Mouse (Mus musculus) hindbrain, embryonic 10.5 days (tissue): Measurements from ENCODE around the gene Tm6sf1. TPM values are rescaled to one million over a fixed set of nuclear protein-coding genes. Genes with fewer than 3 reads are reported as not detected.
"Not testable (repeated sequence)": the region's sequence is repeated elsewhere in the genome, so short reads cannot be mapped to it uniquely, and the experiment has no call there.

Experiments
- DNase-seq: peaks from one replicate; pipeline ENCODE4 v3.0.0-alpha.2; 2017; ENCODE audit warnings: low spot score
- H3K27ac ChIP-seq: fragments of 300-500 bp; sonication (generic); 2 replicates; pipeline ENCODE4 v1.5.1; 2016; ENCODE audit warnings: mild to moderate bottlenecking, moderate library complexity
- H3K27me3 ChIP-seq: fragments of 300-500 bp; sonication (generic); 2 replicates; pipeline ENCODE4 v1.6.1; 2016; ENCODE audit warnings: mild to moderate bottlenecking; ENCODE audit not compliant: poor library complexity, insufficient read depth, severe bottlenecking
- H3K36me3 ChIP-seq: fragments of 300-500 bp; sonication (generic); 2 replicates; pipeline ENCODE4 v1.6.1; 2016; ENCODE audit warnings: mild to moderate bottlenecking, moderate library complexity
- H3K4me1 ChIP-seq: fragments of 300-500 bp; sonication (generic); replicated peaks from 2 replicates; pipeline ENCODE4 v1.6.1; 2016; ENCODE audit warnings: mild to moderate bottlenecking
- H3K4me3 ChIP-seq: fragments of 300-500 bp; sonication (generic); 2 replicates; pipeline ENCODE4 v1.5.1; 2016; ENCODE audit warnings: mild to moderate bottlenecking, moderate library complexity
- H3K9me3 ChIP-seq: fragments of 300-500 bp; sonication (generic); 2 replicates; pipeline ENCODE4 v1.6.1; 2016; ENCODE audit warnings: mild to moderate bottlenecking, moderate library complexity
- WGBS: fragments of 180-500 bp; shearing (Covaris S2); methylation state at CpG from one replicate; pipeline ENCODE4 v1.1.7; 2016; 5-methylcytosine and 5-hydroxymethylcytosine counted together
- polyA plus RNA-seq: library from polyadenylated mRNA; unstranded; fragments of >200 nt; fragmentation: Nextera tagmentation; extraction: Ambion mirVana; gene quantifications from 2 replicates; pipeline ENCODE4 v1.2.1, GENCODE M21; 2016

Gene Tm6sf1
- 11.3 and 11.9 TPM in 2 replicates for polyA plus RNA-seq

GRCm38 (mm10) chr7:81858968-81859721, at the start of gene Tm6sf1:
TSS of gene Tm6sf1 (plus strand) at chr7:81859001.
- under 1% methylated on average over 64 of the region's 64 CpGs for WGBS
- Histone ChIP-seq H3K27me3 (peaks cover 57% of the 10 kb centered on the region), H3K36me3 (no peaks in the 10 kb centered on the region), H3K4me3 (peak within 1 kb of the TSS; percentile 79), H3K9me3 (no peaks in the 10 kb centered on the region), H3K4me1 (peaks cover 40% of the 10 kb centered on the region), H3K27ac (peak within 1 kb of the TSS; percentile 86)
- DNase-seq = peak; percentile 69

GRCm38 (mm10) chr7:81824906-81825305, 33.9 kb upstream of the Tm6sf1 start:
- H3K4me1 ChIP-seq = peaks cover 39% of the 10 kb centered on the region
- WGBS = 76% methylated on average over 3 of the region's 3 CpGs
- H3K9me3 ChIP-seq = no peaks in the 10 kb centered on the region
- DNase-seq = no peak
- no peak overlapping the region for H3K27ac ChIP-seq
- no peak overlapping the region for H3K4me3 ChIP-seq
- no peaks in the 10 kb centered on the region for H3K36me3 ChIP-seq
- H3K27me3 ChIP-seq = no peaks in the 10 kb centered on the region

- WGBS = 85% methylated on average over 3 of the region's 3 CpGs
- Histone ChIP-seq H3K27ac (no peak overlapping the region), H3K36me3 (no peaks in the 10 kb centered on the region)
These were observed 33.4 kb upstream of the Tm6sf1 start for GRCm38 (mm10) chr7:81825381-81825780.

GRCm38 (mm10) chr7:81827806-81828667, 30.8 kb upstream of the Tm6sf1 start:
- Histone ChIP-seq H3K4me1 (peaks cover 42% of the 10 kb centered on the region), H3K9me3 (no peaks in the 10 kb centered on the region), H3K27ac (peak overlapping the region; percentile 92), H3K27me3 (no peaks in the 10 kb centered on the region), H3K36me3 (no peaks in the 10 kb centered on the region), H3K4me3 (peak overlapping the region; percentile 88)
- no peak for DNase-seq
- 30% methylated on average over 17 of the region's 17 CpGs for WGBS

More at GRCm38 (mm10) chr7:81825381-81825780, 33.4 kb upstream of the Tm6sf1 start:
- H3K9me3 ChIP-seq = no peaks in the 10 kb centered on the region
- peaks cover 42% of the 10 kb centered on the region for H3K4me1 ChIP-seq
- no peaks in the 10 kb centered on the region for H3K27me3 ChIP-seq
- DNase-seq = no peak
- no peak overlapping the region for H3K4me3 ChIP-seq

- H3K27me3 ChIP-seq = no peaks in the 10 kb centered on the region
- peaks cover 42% of the 10 kb centered on the region for H3K4me1 ChIP-seq
- H3K36me3 ChIP-seq = no peaks in the 10 kb centered on the region
- under 1% methylated on average over 85 of the region's 91 CpGs for WGBS
- peak overlapping the region; percentile 88 for H3K4me3 ChIP-seq
- peak; percentile 69 for DNase-seq
- no peaks in the 10 kb centered on the region for H3K9me3 ChIP-seq
- peak overlapping the region; percentile 92 for H3K27ac ChIP-seq
These were observed 30.0 kb upstream of the Tm6sf1 start for GRCm38 (mm10) chr7:81828681-81829378.

GRCm38 (mm10) chr7:81829379-81829894, 29.4 kb upstream of the Tm6sf1 start, which contains the start of gene Btbd1:
TSS of gene Btbd1 (minus strand) at chr7:81829431.
- peak; percentile 83 for DNase-seq
- no peaks in the 10 kb centered on the region for H3K9me3 ChIP-seq
- under 1% methylated on average over 58 of the region's 58 CpGs for WGBS
- peak within 1 kb of the TSS; percentile 92 for H3K27ac ChIP-seq
- H3K36me3 ChIP-seq = no peaks in the 10 kb centered on the region
- H3K4me3 ChIP-seq = peak within 1 kb of the TSS; percentile 88
- peaks cover 42% of the 10 kb centered on the region for H3K4me1 ChIP-seq
- H3K27me3 ChIP-seq = no peaks in the 10 kb centered on the region

- Histone ChIP-seq H3K9me3 (0 out of 2 replicates have a peak, but pooled peaks cover 3% of the 10 kb centered on the region), H3K4me1 (peaks cover 3% of the 10 kb centered on the region; the same call in 1 of the 2 replicates), H3K27ac (no peak overlapping the region), H3K36me3 (no peaks in the 10 kb centered on the region), H3K27me3 (no peaks in the 10 kb centered on the region), H3K4me3 (no peak overlapping the region)
- no peak for DNase-seq
These were observed 24.0 kb upstream of the Tm6sf1 start for GRCm38 (mm10) chr7:81834847-81835246.

GRCm38 (mm10) chr7:81835430-81835829, 23.4 kb upstream of the Tm6sf1 start:
- WGBS = 90% methylated on average over 5 of the region's 5 CpGs
- H3K27me3 ChIP-seq = no peaks in the 10 kb centered on the region
- no peaks in the 10 kb centered on the region for H3K36me3 ChIP-seq
- 0 out of 2 replicates have a peak, but pooled peaks cover 3% of the 10 kb centered on the region for H3K9me3 ChIP-seq
- no peak overlapping the region for H3K27ac ChIP-seq
- no peak overlapping the region for H3K4me3 ChIP-seq
- no peak for DNase-seq
- no peaks in the 10 kb centered on the region for H3K4me1 ChIP-seq

- not testable (repeated sequence) for H3K27me3 ChIP-seq, H3K9me3 ChIP-seq, H3K4me3 ChIP-seq, H3K36me3 ChIP-seq, H3K4me1 ChIP-seq, DNase-seq, H3K27ac ChIP-seq
- 87% methylated on average over 5 of the region's 5 CpGs for WGBS
These were observed 21.0 kb upstream of the Tm6sf1 start for GRCm38 (mm10) chr7:81837771-81838170.

GRCm38 (mm10) chr7:81839746-81840145, 19.1 kb upstream of the Tm6sf1 start:
- no peak for DNase-seq
- H3K27me3 ChIP-seq = no peaks in the 10 kb centered on the region
- H3K36me3 ChIP-seq = no peaks in the 10 kb centered on the region
- H3K4me3 ChIP-seq = no peak overlapping the region
- WGBS = 70% methylated on average over 6 of the region's 6 CpGs
- H3K4me1 ChIP-seq = no peaks in the 10 kb centered on the region
- H3K27ac ChIP-seq = no peak overlapping the region
- H3K9me3 ChIP-seq = 0 out of 2 replicates have a peak, but pooled peaks cover 3% of the 10 kb centered on the region

GRCm38 (mm10) chr7:81840661-81841181, 18.1 kb upstream of the Tm6sf1 start:
- no peak for DNase-seq
- H3K4me1 ChIP-seq = no peaks in the 10 kb centered on the region
- no peak overlapping the region for H3K27ac ChIP-seq
- no peaks in the 10 kb centered on the region for H3K27me3 ChIP-seq
- H3K9me3 ChIP-seq = 0 out of 2 replicates have a peak, but pooled peaks cover 3% of the 10 kb centered on the region
- H3K4me3 ChIP-seq = no peak overlapping the region
- no peaks in the 10 kb centered on the region for H3K36me3 ChIP-seq
- 72% methylated on average over 7 of the region's 7 CpGs for WGBS

GRCm38 (mm10) chr7:81841439-81841838, 17.4 kb upstream of the Tm6sf1 start:
- no peak for DNase-seq
- Histone ChIP-seq H3K36me3 (no peaks in the 10 kb centered on the region), H3K4me3 (no peak overlapping the region), H3K27me3 (no peaks in the 10 kb centered on the region), H3K27ac (no peak overlapping the region), H3K4me1 (no peaks in the 10 kb centered on the region), H3K9me3 (no peaks in the 10 kb centered on the region)
- 83% methylated on average over 6 of the region's 6 CpGs for WGBS
